Mouse (Mus musculus): ENCODE measurements around the gene Rin1. TPM values are rescaled to one million over a fixed set of nuclear protein-coding genes. Genes with fewer than 3 reads are reported as not detected.

Rin1 gene
- polyA plus RNA-seq, 1 experiment from 2014 or later = 1.1 TPM

GRCm38 (mm10) chr19:5071545-5072369 is 21.5 kb downstream of the Rin1 start:
- Histone ChIP-seq H3K4me1 (replicated peaks; ENCODE audit: control insufficient read depth, insufficient read depth, low read length) (peaks cover 22% of the 10 kb centered on the region), H3K27ac (peak overlapping the region; percentile 46; the same call in 1 of the 2 replicates), H3K4me2 (replicated peaks) (peak overlapping the region; percentile 59), H3K36me3 (replicated peaks; ENCODE audit: control insufficient read depth, insufficient read depth) (no peaks in the 10 kb centered on the region), H3K27me3 (ENCODE audit: control insufficient read depth, insufficient read depth, low read length) (peaks cover 20% of the 10 kb centered on the region; the same call in 1 of the 2 replicates), H3K4me3 (replicated peaks; ENCODE audit: low read length) (peak overlapping the region; percentile 40), H3K9ac (peak overlapping the region; percentile 47), H3K9me3 (ENCODE audit: control insufficient read depth, low read length) (no peaks in the 10 kb centered on the region)
- ATAC-seq (ENCODE audit: low FRiP score) (peak; percentile 73), DNase-seq (ENCODE audit: low spot score) (peak; percentile 70)
- WGBS = under 1% methylated on average over 40 of the region's 40 CpGs

- WGBS = 3% methylated on average over 20 of the region's 20 CpGs
- H3K9me3 ChIP-seq (ENCODE audit: control insufficient read depth, low read length) = no peaks in the 10 kb centered on the region
- H3K4me3 ChIP-seq (replicated peaks; ENCODE audit: low read length) = peak overlapping the region; percentile 40
- H3K4me1 ChIP-seq (replicated peaks; ENCODE audit: control insufficient read depth, insufficient read depth, low read length) = peaks cover 17% of the 10 kb centered on the region
- H3K27ac ChIP-seq = no peak overlapping the region
- peak overlapping the region; percentile 59 for H3K4me2 ChIP-seq (replicated peaks)
- H3K36me3 ChIP-seq (replicated peaks; ENCODE audit: control insufficient read depth, insufficient read depth) = no peaks in the 10 kb centered on the region
- no peak for DNase-seq (ENCODE audit: low spot score)
- H3K9ac ChIP-seq = peak overlapping the region; percentile 47
- no peak; the same call in 1 of the 2 replicates for ATAC-seq (ENCODE audit: low FRiP score)
- peaks cover 13% of the 10 kb centered on the region; the same call in 1 of the 2 replicates for H3K27me3 ChIP-seq (ENCODE audit: control insufficient read depth, insufficient read depth, low read length)
These were observed 22.2 kb downstream of the Rin1 start for GRCm38 (mm10) chr19:5072389-5073019.

GRCm38 (mm10) chr19:5073028-5073427 is 22.7 kb downstream of the Rin1 start:
- Histone ChIP-seq H3K4me1 (replicated peaks; ENCODE audit: control insufficient read depth, insufficient read depth, low read length) (peaks cover 13% of the 10 kb centered on the region), H3K4me2 (replicated peaks) (peak overlapping the region; percentile 59), H3K27me3 (ENCODE audit: control insufficient read depth, insufficient read depth, low read length) (peaks cover 12% of the 10 kb centered on the region; the same call in 1 of the 2 replicates), H3K4me3 (replicated peaks; ENCODE audit: low read length) (0 out of 2 replicates have a peak overlapping the region, but pooled peaks have one; percentile 40), H3K9me3 (ENCODE audit: control insufficient read depth, low read length) (no peaks in the 10 kb centered on the region), H3K36me3 (replicated peaks; ENCODE audit: control insufficient read depth, insufficient read depth) (no peaks in the 10 kb centered on the region), H3K9ac (no peak overlapping the region), H3K27ac (no peak overlapping the region)
- ATAC-seq (ENCODE audit: low FRiP score) (no peak), DNase-seq (ENCODE audit: low spot score) (peak; percentile 77)
- WGBS = 2% methylated on average over 15 of the region's 15 CpGs

GRCm38 (mm10) chr19:5073518-5073917 is 23.2 kb downstream of the Rin1 start:
- H3K9me3 ChIP-seq (ENCODE audit: control insufficient read depth, low read length) = no peaks in the 10 kb centered on the region
- no peak overlapping the region for H3K9ac ChIP-seq
- no peak for DNase-seq (ENCODE audit: low spot score)
- 47% methylated on average over 5 of the region's 5 CpGs for WGBS
- no peak overlapping the region for H3K4me3 ChIP-seq (replicated peaks; ENCODE audit: low read length)
- no peak overlapping the region for H3K4me2 ChIP-seq (replicated peaks)
- no peak for ATAC-seq (ENCODE audit: low FRiP score)
- no peak overlapping the region for H3K27ac ChIP-seq
- peaks cover 7% of the 10 kb centered on the region; the same call in 1 of the 2 replicates for H3K27me3 ChIP-seq (ENCODE audit: control insufficient read depth, insufficient read depth, low read length)
- H3K36me3 ChIP-seq (replicated peaks; ENCODE audit: control insufficient read depth, insufficient read depth) = no peaks in the 10 kb centered on the region
- H3K4me1 ChIP-seq (replicated peaks; ENCODE audit: control insufficient read depth, insufficient read depth, low read length) = peaks cover 8% of the 10 kb centered on the region

- DNase-seq (ENCODE audit: low spot score) (no peak), ATAC-seq (ENCODE audit: low FRiP score) (no peak)
- Histone ChIP-seq H3K27ac (no peak overlapping the region), H3K9me3 (ENCODE audit: control insufficient read depth, low read length) (no peaks in the 10 kb centered on the region), H3K9ac (no peak overlapping the region), H3K4me2 (replicated peaks) (no peak overlapping the region), H3K4me3 (replicated peaks; ENCODE audit: low read length) (no peak overlapping the region), H3K27me3 (ENCODE audit: control insufficient read depth, insufficient read depth, low read length) (peaks cover 37% of the 10 kb centered on the region), H3K4me1 (replicated peaks; ENCODE audit: control insufficient read depth, insufficient read depth, low read length) (no peaks in the 10 kb centered on the region), H3K36me3 (replicated peaks; ENCODE audit: control insufficient read depth, insufficient read depth) (no peaks in the 10 kb centered on the region; the same call in 1 of the 2 replicates)
- 97% methylated on average over 1 of the region's 1 CpGs for WGBS
These were observed 29.0 kb downstream of the Rin1 start for GRCm38 (mm10) chr19:5079279-5079678.

- Histone ChIP-seq H3K27me3 (ENCODE audit: control insufficient read depth, insufficient read depth, low read length) (peaks cover 57% of the 10 kb centered on the region), H3K4me2 (replicated peaks) (no peak overlapping the region), H3K4me3 (replicated peaks; ENCODE audit: low read length) (no peak overlapping the region), H3K9ac (no peak overlapping the region), H3K9me3 (ENCODE audit: control insufficient read depth, low read length) (no peaks in the 10 kb centered on the region), H3K4me1 (replicated peaks; ENCODE audit: control insufficient read depth, insufficient read depth, low read length) (0 out of 2 replicates have a peak, but pooled peaks cover 3% of the 10 kb centered on the region), H3K36me3 (replicated peaks; ENCODE audit: control insufficient read depth, insufficient read depth) (no peaks in the 10 kb centered on the region; the same call in 1 of the 2 replicates), H3K27ac (no peak overlapping the region)
- WGBS = 72% methylated on average over 18 of the region's 18 CpGs
- DNase-seq (ENCODE audit: low spot score) = no peak
- ATAC-seq (ENCODE audit: low FRiP score) = no peak
These were observed 31.7 kb downstream of the Rin1 start for GRCm38 (mm10) chr19:5082005-5082404.

GRCm38 (mm10) chr19:5082596-5082995 is 32.3 kb downstream of the Rin1 start:
- no peaks in the 10 kb centered on the region for H3K9me3 ChIP-seq (ENCODE audit: control insufficient read depth, low read length)
- H3K27ac ChIP-seq = no peak overlapping the region
- no peak overlapping the region for H3K9ac ChIP-seq
- 71% methylated on average over 24 of the region's 24 CpGs for WGBS
- H3K36me3 ChIP-seq (replicated peaks; ENCODE audit: control insufficient read depth, insufficient read depth) = no peaks in the 10 kb centered on the region; the same call in 1 of the 2 replicates
- no peak overlapping the region for H3K4me2 ChIP-seq (replicated peaks)
- no peak overlapping the region for H3K4me3 ChIP-seq (replicated peaks; ENCODE audit: low read length)
- H3K4me1 ChIP-seq (replicated peaks; ENCODE audit: control insufficient read depth, insufficient read depth, low read length) = 0 out of 2 replicates have a peak, but pooled peaks cover 6% of the 10 kb centered on the region
- peaks cover 57% of the 10 kb centered on the region for H3K27me3 ChIP-seq (ENCODE audit: control insufficient read depth, insufficient read depth, low read length)
- no peak for ATAC-seq (ENCODE audit: low FRiP score)
- DNase-seq (ENCODE audit: low spot score) = no peak

- peak overlapping the region; percentile 75 for H3K4me2 ChIP-seq (replicated peaks)
- ATAC-seq (ENCODE audit: low FRiP score) (no peak), DNase-seq (ENCODE audit: low spot score) (no peak)
- peak overlapping the region; percentile 57 for H3K4me3 ChIP-seq (replicated peaks; ENCODE audit: low read length)
- H3K27ac ChIP-seq = no peak overlapping the region
- peaks cover 12% of the 10 kb centered on the region for H3K4me1 ChIP-seq (replicated peaks; ENCODE audit: control insufficient read depth, insufficient read depth, low read length)
- H3K36me3 ChIP-seq (replicated peaks; ENCODE audit: control insufficient read depth, insufficient read depth) = no peaks in the 10 kb centered on the region; the same call in 1 of the 2 replicates
- H3K9me3 ChIP-seq (ENCODE audit: control insufficient read depth, low read length) = no peaks in the 10 kb centered on the region
- peak overlapping the region; percentile 82 for H3K9ac ChIP-seq
- peaks cover 57% of the 10 kb centered on the region for H3K27me3 ChIP-seq (ENCODE audit: control insufficient read depth, insufficient read depth, low read length)
- 71% methylated on average over 3 of the region's 3 CpGs for WGBS
These were observed 33.9 kb downstream of the Rin1 start for GRCm38 (mm10) chr19:5083961-5084833.
